Mouse (Mus musculus) C2C12 (cell line): ENCODE measurements around the gene Ica1l.

Experiments used
- CTCF ChIP-seq: IDR thresholded peaks from one replicate; pipeline ENCODE4 v1.5.1; 2011; ENCODE audit not compliant: control insufficient read depth, insufficient read depth, insufficient read length
- MAX ChIP-seq: IDR thresholded peaks from one replicate; pipeline ENCODE4 v1.6.1; 2011; ENCODE audit warnings: mild to moderate bottlenecking, control low read depth
- MYOD1 ChIP-seq: IDR thresholded peaks from one replicate; pipeline ENCODE4 v1.6.1; 2011; ENCODE audit warnings: low read depth; ENCODE audit not compliant: control insufficient read depth, insufficient read length
- USF1 ChIP-seq: IDR thresholded peaks from one replicate; pipeline ENCODE4 v1.6.1; 2011; ENCODE audit warnings: low read depth, mild to moderate bottlenecking, control low read depth, moderate library complexity

DNA sequence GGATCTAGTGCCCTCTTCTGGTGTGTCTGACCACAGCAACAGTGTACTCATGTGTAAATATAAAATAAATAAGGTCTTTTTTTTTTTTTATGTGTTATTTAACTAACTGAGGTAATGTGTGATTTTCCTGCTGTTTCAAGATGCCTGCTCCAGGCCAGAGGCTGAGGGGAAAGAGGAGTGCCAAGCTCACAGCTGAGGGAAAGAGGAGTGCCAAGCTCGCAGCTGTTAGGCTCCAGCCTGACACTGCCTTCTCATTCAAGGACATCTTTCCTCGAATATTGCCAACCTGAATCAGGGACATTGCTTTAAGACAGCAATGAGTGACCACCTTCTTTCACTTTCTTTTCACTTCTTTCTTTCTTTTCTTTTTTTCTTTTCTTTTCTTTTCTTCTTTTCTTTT lies 34.2 kb downstream of the Ica1l start:
- no peak for TF ChIP-seq CTCF
- no peak for TF ChIP-seq USF1
- no peak for TF ChIP-seq MAX
- TF ChIP-seq MYOD1 = no peak
